Mouse (Mus musculus): Measurements from ENCODE around the gene Clstn3. TPM values are rescaled to one million over a fixed set of nuclear protein-coding genes. Genes with fewer than 3 reads are reported as not detected.
"Not testable (repeated sequence)": the region's sequence is repeated elsewhere in the genome, so short reads cannot be mapped to it uniquely, and the experiment has no call there.

Gene Clstn3
- polyA plus RNA-seq, 1 experiment from 2014 or later = 5.4 TPM

DNA sequence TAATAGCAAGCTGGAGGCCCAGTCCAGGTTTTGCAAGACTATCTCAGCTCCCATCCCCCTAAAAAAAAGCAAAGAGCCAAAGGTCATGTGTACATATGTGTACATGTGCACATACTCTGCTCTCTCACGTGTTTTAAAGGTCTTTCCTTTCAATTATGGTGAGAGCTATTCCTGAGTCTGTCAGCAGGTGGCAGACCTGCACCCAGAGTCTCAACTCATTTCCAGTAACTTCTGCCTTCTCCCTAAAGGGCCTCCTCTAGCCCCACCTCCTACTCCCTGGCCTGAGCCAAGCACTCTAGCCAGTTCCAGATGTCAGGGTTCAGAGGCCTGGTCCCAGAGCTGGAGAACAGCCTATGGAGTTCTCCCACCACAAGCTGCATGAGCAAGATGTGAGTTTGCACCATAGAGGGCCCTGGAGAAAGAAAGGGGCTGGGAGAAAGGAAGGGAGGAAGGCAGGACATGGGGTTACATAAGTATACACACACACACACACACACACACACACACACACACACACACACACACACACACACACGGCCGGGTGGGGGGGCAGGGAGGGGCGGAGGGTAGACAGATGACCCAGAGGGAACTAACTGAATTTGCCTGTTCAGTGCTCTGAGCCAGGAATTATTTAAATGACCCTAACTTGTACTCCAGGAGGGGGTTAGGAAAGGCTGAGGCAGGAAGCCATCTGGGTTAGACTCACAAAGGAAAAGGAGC, 28.4 kb upstream of the Clstn3 start, which contains the start of gene C1rl:
TSS of gene C1rl (plus strand) at position 272 of the 720 bp plus-strand sequence.
- Histone ChIP-seq H3K4me3 (no peak within 1 kb of the TSS), H3K9me3 (replicated peaks) (no peaks in the 10 kb centered on the region), H3K27ac (peak within 1 kb of the TSS; percentile 82), H3K27me3 (ENCODE audit: low read depth, poor library complexity, severe bottlenecking) (no peaks in the 10 kb centered on the region), H3K4me1 (peaks cover 9% of the 10 kb centered on the region; the same call in 1 of the 2 replicates), H3K36me3 (no peaks in the 10 kb centered on the region)
- 54% methylated on average over 4 of the region's 4 CpGs for WGBS
- peak; percentile 79 for DNase-seq (ENCODE audit: low spot score)

DNA sequence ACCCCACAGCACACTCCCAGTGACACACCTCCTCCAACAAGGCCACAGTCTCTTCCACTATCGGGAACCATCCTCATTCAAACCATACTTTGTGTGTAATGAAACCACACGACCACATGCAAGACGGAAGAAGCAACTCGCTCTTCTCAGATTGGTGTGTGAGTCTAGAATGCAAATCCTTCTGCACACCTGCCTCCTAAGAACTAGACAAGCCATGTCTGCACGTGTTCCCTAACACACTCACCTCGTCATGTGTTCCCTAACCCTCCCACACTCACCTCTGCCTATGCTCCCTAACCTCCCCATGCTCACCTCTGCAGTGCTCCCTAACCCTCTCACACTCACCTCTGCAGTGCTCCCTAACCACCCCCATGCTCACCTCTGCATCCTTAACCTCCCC, 26.8 kb upstream of the Clstn3 start:
- H3K9me3 ChIP-seq (replicated peaks) = no peaks in the 10 kb centered on the region
- H3K4me3 ChIP-seq = no peak overlapping the region
- peaks cover 9% of the 10 kb centered on the region; the same call in 1 of the 2 replicates for H3K4me1 ChIP-seq
- no peak for DNase-seq (ENCODE audit: low spot score)
- H3K27me3 ChIP-seq (ENCODE audit: low read depth, poor library complexity, severe bottlenecking) = no peaks in the 10 kb centered on the region
- 85% methylated on average over 6 of the region's 6 CpGs for WGBS
- H3K27ac ChIP-seq = no peak overlapping the region
- no peaks in the 10 kb centered on the region for H3K36me3 ChIP-seq

DNA sequence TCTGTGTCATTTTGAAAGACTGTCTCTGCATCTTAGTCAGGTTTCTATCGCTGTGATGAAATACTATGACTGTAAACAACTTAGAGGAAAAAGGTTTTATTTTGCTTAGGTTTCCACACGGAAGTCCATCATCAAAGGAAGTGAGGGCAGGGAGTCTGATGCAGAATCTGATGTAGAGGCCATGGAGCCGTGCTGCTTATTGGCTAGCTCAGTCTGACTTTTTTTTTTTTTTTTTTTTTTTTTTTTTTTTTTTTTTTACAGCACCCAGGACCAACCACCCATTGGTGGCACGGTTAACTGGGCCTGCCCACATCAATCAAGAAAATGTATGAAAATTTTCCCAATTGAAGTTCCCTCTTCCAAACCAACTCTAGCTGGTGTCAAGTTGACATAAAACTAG, 24.4 kb upstream of the Clstn3 start:
- H3K9me3 ChIP-seq (replicated peaks) = no peaks in the 10 kb centered on the region
- H3K27ac ChIP-seq = no peak overlapping the region
- H3K4me3 ChIP-seq = no peak overlapping the region
- no peaks in the 10 kb centered on the region for H3K36me3 ChIP-seq
- no peak for DNase-seq (ENCODE audit: low spot score)
- H3K27me3 ChIP-seq (ENCODE audit: low read depth, poor library complexity, severe bottlenecking) = no peaks in the 10 kb centered on the region
- WGBS = 83% methylated on average over 4 of the region's 4 CpGs
- peaks cover 8% of the 10 kb centered on the region; the same call in 1 of the 2 replicates for H3K4me1 ChIP-seq

DNA sequence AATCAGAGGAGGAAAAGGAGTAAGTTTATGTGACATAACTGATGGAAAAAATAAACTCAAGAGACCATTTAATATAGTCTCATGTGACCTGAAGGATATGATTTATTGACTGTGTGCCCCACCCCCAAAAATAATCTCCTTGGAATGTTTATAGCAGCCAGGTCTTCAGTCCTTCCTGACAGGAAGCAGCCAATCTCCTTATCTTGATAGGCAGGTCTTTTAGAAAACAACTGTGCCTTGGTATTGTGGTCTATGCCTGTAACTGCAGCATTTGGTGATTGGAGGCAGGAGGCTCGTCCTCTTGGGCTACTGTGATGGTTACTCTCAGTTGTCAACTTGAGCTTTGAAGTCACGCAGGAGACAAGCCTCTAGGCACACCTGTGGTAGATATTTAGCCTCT, 22.9 kb upstream of the Clstn3 start:
- Histone ChIP-seq H3K36me3 (no peaks in the 10 kb centered on the region), H3K27ac (no peak overlapping the region), H3K27me3 (ENCODE audit: low read depth, poor library complexity, severe bottlenecking) (no peaks in the 10 kb centered on the region), H3K4me3 (no peak overlapping the region), H3K4me1 (no peaks in the 10 kb centered on the region), H3K9me3 (replicated peaks) (no peaks in the 10 kb centered on the region)
- WGBS = 49% methylated on average over 2 of the region's 2 CpGs
- DNase-seq (ENCODE audit: low spot score) = no peak

DNA sequence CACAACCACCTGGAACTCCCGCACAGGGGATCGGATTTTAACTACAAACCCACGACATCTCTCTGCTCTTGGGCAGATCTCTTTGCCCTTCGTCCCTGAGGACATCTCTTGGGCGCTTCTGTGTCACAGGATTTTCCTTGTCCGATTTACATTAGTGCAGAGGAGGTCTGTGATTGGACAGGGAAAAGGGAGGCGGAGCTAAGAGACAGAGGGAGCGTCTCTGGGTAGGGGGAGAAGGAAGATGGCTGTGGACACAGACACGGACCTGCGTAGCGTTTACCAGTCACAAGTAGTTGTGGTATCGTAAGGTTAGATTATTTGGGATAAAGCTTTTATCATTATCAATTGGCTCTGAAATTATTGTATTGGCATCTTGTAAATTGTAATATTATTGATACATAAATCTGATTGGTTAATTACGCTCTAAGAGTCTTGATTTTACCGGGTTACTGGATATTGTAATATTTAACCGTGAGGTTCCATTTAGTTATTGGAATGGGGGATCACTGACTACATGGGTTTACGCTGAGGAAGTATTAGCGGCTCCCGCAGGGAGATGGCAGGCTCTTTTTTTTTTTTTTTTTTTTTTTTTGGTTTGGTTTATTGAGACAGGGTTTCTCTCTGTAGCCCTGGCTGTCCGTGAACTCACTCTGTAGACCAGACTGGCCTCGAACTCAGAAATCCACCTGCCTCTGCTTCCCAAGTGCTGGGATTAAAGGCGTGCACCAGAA, 21.0 kb upstream of the Clstn3 start:
- no peak for DNase-seq (ENCODE audit: low spot score)
- no peaks in the 10 kb centered on the region for H3K27me3 ChIP-seq (ENCODE audit: low read depth, poor library complexity, severe bottlenecking)
- 40% methylated on average over 21 of the region's 21 CpGs for WGBS
- no peaks in the 10 kb centered on the region for H3K36me3 ChIP-seq
- H3K4me3 ChIP-seq = peak overlapping the region; percentile 19; the same call in 1 of the 2 replicates
- no peaks in the 10 kb centered on the region for H3K9me3 ChIP-seq (replicated peaks)
- H3K27ac ChIP-seq = no peak overlapping the region
- H3K4me1 ChIP-seq = no peaks in the 10 kb centered on the region

DNA sequence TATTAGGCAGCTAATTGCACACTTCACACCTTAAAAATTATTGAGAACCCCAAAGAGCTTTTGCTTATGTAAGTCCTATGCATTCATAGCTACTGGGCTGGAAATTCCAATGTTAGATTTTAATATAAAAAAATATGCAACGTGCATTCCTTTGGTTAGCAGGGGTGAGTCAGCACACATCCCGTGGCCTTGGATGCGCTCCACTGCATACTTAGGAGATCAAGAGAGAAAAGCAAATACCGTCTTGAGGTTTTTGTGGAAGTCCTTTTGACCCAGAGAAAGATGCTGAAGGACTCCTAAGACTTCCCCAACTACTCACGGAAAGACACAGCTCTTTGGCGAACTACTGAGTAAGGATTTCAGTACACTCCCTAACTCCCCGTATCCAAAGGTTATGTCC, 20.3 kb upstream of the Clstn3 start:
- 92% methylated on average over 7 of the region's 7 CpGs for WGBS
- no peak for DNase-seq (ENCODE audit: low spot score)
- H3K4me1 ChIP-seq = no peaks in the 10 kb centered on the region
- no peaks in the 10 kb centered on the region for H3K9me3 ChIP-seq (replicated peaks)
- H3K27ac ChIP-seq = no peak overlapping the region
- H3K27me3 ChIP-seq (ENCODE audit: low read depth, poor library complexity, severe bottlenecking) = no peaks in the 10 kb centered on the region
- H3K4me3 ChIP-seq = no peak overlapping the region
- H3K36me3 ChIP-seq = no peaks in the 10 kb centered on the region

DNA sequence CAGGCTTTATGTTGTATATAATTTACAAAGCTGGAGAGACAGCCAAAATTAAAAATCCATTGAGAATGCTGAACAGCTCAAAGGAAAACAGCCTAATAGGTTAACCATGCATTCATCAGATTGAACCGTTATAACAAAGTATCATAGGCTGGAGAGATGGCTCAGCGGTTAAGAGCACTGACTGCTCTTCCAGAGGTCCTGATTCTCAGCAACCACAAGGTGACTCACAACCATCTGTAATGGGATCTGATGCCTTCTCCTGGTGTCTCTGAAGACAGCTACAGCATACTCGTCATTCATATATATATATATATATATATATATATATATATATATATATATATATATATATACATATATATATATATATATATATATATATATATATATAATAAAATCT, 19.2 kb upstream of the Clstn3 start:
- not testable (repeated sequence) for H3K36me3 ChIP-seq; H3K27ac ChIP-seq; H3K27me3 ChIP-seq (ENCODE audit: low read depth, poor library complexity, severe bottlenecking); H3K4me1 ChIP-seq; H3K9me3 ChIP-seq (replicated peaks); H3K4me3 ChIP-seq; DNase-seq (ENCODE audit: low spot score)
- 82% methylated on average over 3 of the region's 3 CpGs for WGBS

DNA sequence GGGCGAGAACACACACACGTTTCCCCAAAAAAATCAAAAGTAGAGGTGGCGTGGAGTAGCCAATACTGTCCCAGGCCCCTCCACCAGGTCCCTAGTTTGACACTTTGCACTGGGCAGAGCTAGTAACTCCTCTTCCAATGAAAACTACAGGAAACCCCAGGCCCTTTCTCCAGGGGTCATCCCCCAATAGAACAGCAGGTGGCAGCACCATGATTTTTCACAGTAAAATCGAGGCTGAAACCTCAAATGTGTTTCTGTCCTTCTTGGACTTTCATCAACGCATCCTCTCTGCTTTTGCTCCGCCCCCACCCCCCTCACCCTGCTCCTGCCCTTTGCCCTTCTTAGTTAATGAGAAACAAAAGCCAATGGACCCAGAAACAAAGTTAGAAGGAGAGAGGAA, 17.0 kb upstream of the Clstn3 start:
- 25% methylated on average over 6 of the region's 6 CpGs for WGBS
- peak; percentile 65 for DNase-seq (ENCODE audit: low spot score)
- Histone ChIP-seq H3K4me1 (no peaks in the 10 kb centered on the region), H3K9me3 (replicated peaks) (no peaks in the 10 kb centered on the region), H3K27me3 (ENCODE audit: low read depth, poor library complexity, severe bottlenecking) (no peaks in the 10 kb centered on the region), H3K4me3 (no peak overlapping the region), H3K36me3 (no peaks in the 10 kb centered on the region), H3K27ac (no peak overlapping the region)

DNA sequence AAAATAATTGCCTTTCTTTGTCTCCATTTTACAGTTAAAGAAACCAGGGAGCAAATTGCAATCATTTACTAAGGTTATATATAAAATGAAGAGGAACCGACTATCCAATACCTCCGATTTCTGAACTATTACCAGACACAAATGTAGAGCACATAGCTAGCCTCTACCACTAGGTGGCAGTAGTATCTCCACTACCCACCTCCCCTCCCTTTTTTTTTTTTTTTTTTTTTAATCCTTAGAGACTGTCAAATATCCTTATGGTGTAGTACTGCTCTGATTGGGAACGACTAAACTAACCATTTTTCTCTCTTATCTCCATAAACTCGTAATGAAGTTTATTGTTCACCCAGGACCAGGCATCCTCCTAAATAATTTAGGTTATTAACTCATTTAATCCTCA, 15.7 kb upstream of the Clstn3 start:
- no peak for DNase-seq (ENCODE audit: low spot score)
- H3K9me3 ChIP-seq (replicated peaks) = no peaks in the 10 kb centered on the region
- no peak overlapping the region for H3K27ac ChIP-seq
- H3K4me3 ChIP-seq = no peak overlapping the region
- no peaks in the 10 kb centered on the region for H3K4me1 ChIP-seq
- H3K36me3 ChIP-seq = no peaks in the 10 kb centered on the region
- no peaks in the 10 kb centered on the region for H3K27me3 ChIP-seq (ENCODE audit: low read depth, poor library complexity, severe bottlenecking)
- 57% methylated on average over 4 of the region's 4 CpGs for WGBS

DNA sequence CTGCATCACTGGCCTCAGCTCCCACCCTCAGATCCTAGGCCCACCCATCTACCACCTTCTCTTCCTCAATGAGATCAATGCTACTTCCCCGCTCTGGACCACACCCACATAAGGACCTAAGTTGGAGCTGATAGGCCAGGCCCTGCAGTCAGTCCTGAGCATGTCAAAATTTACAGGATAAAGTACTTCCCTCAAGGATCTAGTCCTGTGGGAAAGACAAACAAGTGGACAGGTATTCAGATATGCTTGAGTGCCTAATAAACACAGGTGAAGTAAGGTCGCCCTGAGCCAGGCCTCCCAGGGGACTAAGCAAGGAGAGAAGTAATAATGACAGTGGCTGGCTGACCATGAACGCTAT, 15.0 kb upstream of the Clstn3 start:
- Histone ChIP-seq H3K9me3 (replicated peaks) (no peaks in the 10 kb centered on the region), H3K27ac (no peak overlapping the region), H3K27me3 (ENCODE audit: low read depth, poor library complexity, severe bottlenecking) (no peaks in the 10 kb centered on the region), H3K36me3 (no peaks in the 10 kb centered on the region), H3K4me1 (no peaks in the 10 kb centered on the region), H3K4me3 (no peak overlapping the region)
- WGBS = 92% methylated on average over 3 of the region's 3 CpGs
- no peak for DNase-seq (ENCODE audit: low spot score)

DNA sequence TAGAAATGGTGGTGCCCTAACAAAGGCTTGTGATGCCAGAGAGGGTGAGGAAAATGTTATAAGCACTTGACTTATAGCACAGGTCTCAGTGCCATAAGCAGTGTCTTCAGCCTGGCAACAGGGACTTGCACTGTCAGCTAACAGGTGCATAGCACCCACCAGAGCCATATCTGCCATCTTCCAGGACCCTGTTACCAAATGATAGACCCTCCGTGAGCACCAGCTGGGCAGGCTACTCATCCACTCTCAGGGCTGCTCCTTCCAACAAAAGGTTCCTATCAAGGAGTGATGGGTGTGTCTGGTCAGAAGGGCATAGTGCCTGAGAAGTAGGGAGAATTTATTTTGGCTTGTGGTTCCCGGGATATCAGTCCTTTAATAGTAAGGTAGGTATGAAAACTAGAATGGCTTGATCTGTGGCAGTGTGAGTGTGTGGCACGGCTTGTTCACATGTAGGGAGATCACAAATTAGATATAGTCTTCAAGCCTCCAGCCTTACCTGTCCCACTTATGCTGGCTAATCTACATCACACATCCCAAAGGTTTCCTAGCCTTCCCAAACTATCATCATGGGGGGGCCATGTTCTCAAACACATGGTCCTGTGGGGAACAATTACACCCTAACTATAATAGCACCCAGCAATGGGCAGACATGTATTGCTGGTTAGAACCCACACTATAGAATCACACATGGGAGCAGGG, 14.4 kb upstream of the Clstn3 start:
- Histone ChIP-seq H3K36me3 (no peaks in the 10 kb centered on the region), H3K27me3 (ENCODE audit: low read depth, poor library complexity, severe bottlenecking) (no peaks in the 10 kb centered on the region), H3K4me1 (no peaks in the 10 kb centered on the region), H3K27ac (no peak overlapping the region), H3K9me3 (replicated peaks) (no peaks in the 10 kb centered on the region), H3K4me3 (no peak overlapping the region)
- WGBS = 85% methylated on average over 3 of the region's 3 CpGs
- no peak for DNase-seq (ENCODE audit: low spot score)

DNA sequence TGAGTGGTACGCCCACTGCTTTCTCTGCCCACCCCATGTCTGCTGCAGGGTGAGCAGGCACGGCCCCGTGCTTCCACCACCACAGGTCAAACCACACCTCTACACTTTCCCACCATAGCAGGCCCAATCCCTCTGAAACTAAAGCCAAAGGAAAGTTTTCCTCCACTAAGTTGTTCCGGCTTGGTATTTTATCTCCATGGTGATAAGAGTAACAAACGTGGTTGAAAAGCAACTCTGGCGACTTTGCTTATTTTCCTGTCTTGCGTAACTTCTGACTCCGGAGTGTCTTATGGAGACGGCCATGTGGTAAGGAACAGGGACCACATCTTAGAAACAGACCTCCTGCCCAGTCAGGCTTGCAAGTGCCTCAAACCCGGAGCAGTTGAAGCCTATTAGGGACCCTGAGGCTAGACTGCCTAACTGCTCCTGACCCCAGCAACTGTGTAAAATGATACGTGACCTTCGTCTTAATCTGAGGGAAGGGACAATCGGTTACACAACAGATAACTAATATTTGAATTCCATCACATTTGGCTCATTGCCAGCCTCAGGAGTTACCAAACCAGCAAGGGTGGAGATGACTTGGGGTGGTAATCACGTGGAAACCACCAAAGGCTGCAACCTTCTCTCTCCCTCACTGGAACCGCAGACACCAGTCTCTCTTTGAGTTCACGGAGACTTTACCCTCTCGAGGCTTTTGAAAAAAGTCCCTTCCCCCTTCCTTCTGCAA, 13.5 kb upstream of the Clstn3 start:
- no peak overlapping the region for H3K4me3 ChIP-seq
- no peaks in the 10 kb centered on the region for H3K4me1 ChIP-seq
- no peaks in the 10 kb centered on the region for H3K27me3 ChIP-seq (ENCODE audit: low read depth, poor library complexity, severe bottlenecking)
- H3K36me3 ChIP-seq = no peaks in the 10 kb centered on the region
- no peaks in the 10 kb centered on the region for H3K9me3 ChIP-seq (replicated peaks)
- WGBS = 79% methylated on average over 17 of the region's 17 CpGs
- no peak overlapping the region for H3K27ac ChIP-seq
- no peak for DNase-seq (ENCODE audit: low spot score)

All from limb, embryonic 10.5 days (tissue).